Mouse (Mus musculus): Measurements from ENCODE around the gene Fgf11.

Fgf11 gene

DNA sequence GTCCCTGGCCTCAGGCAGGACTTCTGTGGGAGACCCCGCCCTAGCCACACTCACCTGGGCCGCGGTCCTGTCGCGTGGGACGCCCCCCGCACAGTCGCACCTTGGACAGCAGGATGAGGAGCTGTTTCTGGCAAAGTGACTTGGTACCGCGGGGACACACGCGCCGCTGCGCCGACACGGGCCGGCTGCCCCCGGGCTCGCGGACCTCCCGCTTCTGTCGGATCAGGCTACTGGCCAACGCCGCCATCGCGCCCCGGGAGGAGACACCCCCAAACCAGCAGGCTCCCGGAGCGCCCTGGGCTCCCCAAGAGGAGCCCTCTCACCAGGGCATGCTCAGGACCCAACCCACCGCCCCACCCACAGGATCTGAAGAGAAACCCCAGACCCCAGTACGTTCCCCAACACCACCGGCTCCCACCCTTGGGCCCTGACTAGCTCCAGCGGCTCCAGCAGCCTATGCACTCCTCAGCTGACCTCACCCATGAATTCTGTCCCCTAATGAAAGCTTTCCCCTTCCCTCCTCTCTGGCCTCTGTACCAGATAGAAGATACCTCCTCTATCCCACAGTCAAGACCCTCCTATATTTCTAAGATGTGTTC is at the start of gene Fgf11:
TSS of gene Fgf11 (minus strand) at position 479 of the 599 bp plus-strand sequence.
- DNase-seq: no peak

DNA sequence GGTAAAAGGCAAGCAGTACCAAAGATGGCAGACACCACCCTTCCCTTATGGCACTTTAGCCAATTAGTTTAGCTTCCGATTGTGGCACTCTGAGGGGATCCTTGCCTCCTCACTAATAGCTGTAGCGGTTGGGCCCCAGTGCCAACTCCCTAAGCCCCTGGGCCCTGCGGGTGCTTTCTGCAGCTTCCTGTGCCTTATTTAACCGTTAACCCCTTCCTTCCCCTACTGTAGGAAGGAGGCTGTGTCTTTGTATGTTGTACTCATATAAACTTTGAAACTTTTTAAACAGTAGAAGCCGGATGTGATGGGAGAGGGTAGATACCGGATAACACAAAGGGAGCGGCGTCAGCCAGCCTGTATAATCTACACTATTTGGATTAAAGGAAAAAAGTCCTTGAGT is 49.1 kb upstream of the Fgf11 start:
- no peak for DNase-seq

DNA sequence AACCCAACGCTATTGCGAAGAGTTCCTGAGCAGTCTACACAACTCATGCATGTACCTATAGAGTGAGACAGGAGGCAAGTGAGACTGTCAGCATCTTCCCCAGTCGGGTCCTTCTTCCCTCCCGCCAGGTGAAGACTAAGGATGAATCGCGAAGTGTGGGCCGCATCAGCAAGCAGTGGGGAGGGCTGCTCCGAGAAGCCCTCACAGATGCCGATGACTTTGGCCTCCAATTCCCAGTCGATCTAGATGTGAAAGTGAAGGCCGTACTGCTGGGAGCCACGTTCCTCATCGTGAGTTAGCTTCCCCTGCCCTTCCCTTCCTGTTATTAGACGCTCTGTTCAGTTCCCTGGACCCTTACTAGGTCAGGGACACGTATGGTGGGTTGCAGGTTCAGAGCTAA is 48.2 kb upstream of the Fgf11 start:
- DNase-seq: no peak

DNA sequence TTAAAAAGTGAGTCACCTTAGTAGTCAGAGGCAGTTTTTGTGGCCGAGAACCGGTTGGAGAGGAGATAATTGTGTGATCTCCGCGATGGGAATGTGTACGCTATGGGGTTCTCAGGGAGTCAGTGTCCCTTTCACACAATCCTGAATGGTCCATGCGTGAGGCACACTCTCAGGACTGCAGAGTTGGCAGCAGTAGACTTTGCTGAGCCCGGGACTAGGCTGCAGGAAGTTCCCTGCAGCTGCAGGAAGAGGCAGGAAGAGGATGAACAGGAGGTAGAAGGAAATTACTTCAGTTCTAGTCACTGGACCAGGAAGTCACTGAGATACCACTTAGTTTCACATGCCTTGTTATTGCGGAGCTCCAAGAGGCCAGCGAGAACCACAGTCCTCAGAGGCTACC is 47.5 kb upstream of the Fgf11 start:
- DNase-seq: no peak

DNA sequence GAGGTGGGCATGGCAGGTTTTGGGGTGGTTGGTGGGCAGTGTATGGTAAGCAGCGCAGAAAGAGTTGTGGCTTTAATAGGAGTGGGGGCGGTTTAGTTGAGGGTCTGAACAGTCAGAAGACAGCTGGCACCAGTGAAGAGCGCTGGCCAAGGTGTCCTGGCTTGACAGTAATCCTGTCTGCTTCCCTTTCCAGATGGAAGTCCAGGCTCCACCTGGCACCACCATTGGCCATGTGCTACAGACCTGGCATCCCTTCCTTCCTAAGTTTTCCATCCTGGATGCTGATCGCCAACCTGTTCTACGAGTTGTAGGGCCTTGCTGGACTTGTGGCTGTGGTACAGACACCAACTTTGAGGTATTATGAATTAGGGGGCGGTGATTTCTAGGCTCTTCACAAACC is 46.4 kb upstream of the Fgf11 start:
- no peak for DNase-seq

DNA sequence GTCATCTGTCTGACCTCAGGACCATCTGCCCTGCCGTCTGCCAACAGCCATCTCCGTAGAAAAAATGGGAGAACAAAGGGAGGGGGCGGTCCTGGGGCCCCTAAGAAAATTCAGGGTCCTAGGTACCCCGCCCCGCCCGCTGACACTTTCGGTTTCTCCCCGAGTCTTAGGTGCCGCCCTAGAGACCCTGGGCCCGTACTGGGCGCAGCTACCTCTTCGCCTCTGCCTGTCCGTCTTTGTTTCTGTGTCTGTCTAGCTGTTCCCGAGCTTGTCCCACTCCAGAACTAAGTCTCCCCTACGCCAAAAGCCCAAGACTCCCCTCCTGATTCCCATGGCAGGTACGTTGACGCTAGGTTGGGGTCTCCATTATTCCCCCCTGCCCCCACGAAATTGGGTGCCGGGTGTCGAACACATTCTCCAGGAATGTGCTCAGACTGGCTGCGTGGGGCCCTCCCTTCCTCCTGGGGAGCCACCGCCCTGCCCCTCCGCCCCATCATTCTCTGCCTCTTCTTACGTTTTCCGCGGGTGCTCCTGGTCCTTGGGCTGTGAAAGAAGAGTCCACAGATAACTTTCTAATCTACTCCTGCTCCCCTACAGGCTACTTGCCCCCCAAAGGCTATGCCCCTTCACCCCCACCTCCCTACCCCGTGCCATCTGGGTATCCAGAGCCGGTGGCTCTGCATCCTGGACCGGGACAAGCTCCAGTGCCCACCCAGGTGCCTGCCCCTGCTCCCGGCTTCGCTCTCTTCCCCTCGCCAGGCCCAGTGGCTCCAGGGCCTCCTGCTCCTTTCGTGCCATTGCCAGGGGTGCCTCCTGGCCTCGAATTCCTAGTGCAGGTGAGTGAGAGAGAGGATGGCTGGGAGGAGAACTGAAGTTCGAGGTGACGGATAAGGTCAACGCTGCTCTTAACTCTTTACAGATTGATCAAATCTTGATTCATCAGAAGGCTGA is 45.4 kb upstream of the Fgf11 start:
- peak; percentile 46 to 53 for DNase-seq

DNA sequence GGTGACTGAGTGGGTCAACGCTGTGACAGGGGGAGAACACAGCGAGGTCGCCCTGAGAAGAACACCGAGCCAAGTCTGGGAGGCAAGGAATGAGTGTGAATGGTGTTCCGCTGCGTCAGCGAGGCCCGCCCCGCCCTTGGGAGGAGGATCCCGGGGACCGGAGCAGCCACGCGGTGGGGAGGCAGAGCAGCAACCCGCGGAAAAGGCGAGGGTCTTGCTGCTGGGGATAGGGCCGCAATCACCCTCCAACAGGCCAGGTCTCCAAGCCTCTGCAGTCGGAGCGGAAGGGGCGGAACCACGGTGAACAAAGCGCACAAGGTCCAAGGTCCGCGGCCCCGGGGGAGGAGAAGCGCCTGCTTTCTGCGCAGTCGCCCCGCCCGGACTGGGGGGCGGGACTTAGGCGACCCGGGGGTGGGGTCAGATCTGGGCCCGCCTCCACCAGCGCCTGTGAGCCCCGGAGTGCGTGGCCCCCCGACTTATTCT is 44.6 kb upstream of the Fgf11 start, which contains the start of gene Plscr3:
TSS of gene Plscr3 (plus strand) at position 179 of the 483 bp plus-strand sequence.
- DNase-seq: peak; percentile 91 to 92

DNA sequence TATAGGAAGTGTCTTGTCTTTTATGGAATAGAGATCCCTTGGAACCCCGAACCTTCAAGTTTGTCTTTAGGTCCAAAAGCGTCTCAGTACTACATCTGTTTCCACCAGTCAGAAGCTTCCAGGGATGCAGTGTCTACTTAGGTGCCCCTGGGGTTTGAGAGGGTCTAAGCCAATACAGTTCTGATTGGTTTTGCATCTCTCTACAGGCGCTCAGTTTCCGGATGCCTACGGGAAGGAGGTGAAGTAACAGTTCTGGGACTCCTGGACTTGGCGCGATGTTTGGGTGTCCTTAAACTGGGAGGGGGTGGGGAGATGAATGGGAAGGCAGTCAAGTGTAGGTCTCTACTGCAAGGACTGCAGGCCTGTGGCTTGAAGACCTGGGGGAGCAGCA is 37.1 kb upstream of the Fgf11 start:
- DNase-seq: peak; percentile 27 to 48

DNA sequence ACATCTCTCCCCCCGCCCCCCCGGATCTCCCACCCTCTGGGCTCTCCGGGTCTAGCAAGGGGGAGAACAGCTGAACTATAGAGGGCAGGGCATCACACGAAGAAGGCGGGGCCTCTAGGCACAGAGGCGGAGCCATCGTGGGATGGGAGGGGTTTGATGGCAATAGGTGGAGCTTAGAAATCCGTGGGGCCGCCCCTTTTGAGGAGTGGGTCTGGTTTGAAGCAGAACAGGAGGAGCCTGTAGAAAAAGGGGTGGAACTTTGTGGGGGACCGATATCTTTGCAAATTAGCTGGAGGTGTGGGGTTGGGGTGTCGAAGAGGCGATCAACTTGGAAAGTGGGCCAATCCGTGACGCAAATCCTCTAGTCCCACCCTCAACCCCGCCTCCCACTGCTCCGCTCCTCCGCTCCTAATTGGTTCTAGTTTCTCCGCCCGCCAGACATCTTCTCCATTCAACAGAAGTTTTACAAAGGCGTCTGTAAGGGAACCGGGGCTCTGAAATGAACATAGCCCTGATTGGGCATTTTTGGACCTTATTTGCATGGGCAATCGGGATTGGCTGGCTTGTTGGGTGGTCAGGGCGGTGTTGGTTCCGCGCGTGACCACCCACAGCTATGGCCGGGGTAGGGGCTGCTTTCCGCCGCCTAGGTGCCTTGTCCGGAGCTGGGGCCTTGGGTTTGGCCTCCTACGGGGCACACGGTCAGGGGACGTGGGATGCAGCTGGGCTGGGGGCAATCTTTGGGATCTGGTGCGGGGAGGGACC is 36.5 kb upstream of the Fgf11 start, which contains the start of gene Tmem256:
TSS of gene Tmem256 (plus strand) at position 563 of the 762 bp plus-strand sequence.
- peak; percentile 97 to 98 for DNase-seq

DNA sequence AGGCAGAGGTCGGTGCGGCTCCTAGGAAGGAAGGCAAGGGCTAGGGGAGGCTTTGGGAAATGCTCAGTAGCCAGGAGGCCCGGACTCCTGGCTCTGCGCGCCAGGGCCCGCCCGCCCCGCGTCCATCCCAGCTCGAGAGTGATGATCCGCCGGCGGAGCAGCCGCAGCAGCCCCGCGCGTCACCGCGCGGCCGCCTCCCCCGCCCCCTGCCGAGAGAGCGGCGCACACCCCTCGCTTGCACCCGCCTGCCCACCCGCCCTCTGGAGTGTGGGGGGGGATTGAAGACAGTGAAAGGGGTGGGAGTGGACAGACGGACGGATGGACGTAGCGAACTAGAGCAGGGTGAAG is 35.9 kb upstream of the Fgf11 start, which contains the start of gene Nlgn2:
TSS of gene Nlgn2 (minus strand) at position 181 of the 348 bp plus-strand sequence.
- DNase-seq: no peak

DNA sequence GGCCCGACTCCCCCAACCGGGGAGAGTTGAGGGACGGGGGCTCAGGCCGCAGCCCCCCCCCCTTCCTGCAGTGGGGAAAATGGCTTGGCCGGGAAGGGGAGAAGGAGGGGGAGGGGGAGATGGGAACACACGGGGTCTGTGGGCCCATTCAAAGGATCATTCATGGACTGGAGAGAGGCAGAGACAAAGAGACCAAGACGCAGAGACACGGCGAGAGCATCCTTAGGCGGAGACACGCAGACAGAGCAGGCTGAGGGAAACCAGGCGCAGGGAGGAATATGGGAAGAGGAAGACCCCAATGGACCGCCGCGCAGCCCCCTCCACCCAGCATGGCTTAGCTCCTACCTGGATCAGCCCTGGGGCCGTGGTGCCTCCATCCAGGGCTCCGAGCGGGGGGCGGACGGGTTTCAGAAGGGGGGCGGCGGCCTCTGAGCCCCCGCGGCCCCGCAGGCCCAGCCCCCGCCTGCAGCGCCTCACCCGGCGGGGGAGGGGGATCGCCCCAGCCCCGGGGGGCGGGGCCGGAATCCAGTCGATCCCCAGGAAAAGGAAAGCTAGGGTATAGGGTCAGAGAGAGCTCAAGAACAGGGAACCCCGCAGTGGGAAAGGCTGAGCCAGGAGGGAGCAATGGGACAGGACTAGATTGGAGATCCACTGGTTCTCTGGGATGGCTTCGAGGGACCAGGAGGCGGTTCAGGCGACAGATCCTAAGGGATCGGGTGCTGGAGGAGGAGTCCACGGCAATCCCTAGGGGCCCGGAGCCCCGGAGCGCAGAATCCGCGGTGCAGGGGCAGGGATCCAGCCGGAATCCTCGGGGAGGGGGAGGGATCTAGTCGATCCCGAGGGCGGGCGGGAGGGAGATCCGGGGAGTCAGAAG is 35.3 kb upstream of the Fgf11 start:
- peak; percentile 29 to 44 for DNase-seq

DNA sequence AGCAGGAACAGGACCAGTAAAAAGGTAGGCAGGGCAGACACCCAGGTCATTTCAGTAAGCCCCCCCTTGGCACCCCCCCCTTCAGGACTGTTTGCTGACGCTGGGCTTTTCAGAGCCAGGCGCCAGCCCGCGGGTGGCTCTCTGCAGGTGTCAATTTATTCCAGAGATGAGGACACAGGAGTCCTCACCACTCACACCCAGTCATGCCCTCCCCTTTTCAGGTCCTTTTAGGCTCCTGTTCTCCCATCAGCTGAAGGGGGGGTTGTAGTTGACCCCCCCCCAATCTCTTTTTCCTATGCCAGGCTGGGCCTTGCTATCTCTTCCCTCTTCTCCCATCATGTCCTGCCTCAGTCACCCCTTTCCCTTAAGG is 34.3 kb upstream of the Fgf11 start:
- DNase-seq: no peak

DNA sequence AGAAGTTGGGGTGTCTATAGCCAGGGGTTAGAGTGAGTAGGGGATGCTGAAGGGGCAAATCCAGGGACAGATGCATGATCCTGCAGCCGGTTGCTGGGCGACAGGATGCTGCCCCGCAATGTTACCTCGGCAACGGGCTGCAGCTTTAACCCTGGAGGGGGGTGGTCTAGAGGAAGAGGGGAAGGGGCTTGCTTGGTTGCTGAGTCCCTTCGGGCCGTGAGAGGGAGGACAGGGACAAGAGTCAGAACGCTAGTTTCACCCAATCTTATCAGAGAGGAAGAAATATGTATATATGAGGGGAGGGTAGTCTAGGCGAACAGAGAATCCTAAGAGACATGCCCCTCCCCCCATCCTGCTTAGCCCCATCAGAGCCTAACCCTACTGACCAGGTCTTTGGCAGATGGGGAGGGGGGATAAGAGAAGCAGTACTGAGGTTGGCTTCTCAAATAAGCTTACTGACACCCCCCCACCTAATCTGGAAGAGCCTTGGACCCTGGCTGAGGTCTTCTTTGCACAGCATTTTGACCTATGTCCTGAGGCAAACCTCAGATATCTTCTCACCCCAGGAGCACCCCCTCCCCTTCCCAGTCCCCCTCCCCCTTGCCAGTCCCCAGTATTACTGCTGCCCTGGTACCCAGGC is 33.8 kb upstream of the Fgf11 start:
- no peak for DNase-seq

DNA sequence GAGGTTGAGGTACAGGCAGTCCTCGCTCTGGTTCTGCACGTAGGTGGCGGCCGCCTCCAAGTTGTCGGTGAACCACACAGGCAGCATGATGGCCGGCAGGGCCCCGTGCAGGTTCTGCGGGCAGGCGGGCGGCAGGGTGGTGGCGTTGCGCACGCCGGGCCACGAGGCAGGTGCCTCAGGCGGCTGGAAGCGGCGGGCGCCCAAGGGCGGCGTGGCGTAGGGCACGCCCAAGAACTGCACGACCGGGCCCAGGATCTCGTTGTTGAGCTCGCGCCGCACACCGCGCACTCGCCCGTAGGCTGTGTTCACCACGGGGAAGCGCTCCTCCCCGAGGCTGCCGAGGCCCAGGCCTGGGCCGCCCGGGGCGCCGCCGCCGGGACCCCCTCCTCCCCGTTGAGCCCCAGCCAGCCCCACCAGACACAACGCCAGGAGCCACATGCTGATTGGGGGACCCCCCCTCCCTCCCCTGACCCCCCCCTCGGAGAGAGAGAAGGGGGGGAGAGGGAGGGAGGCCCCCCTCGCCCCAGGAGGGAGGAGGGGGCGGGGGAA is 32.4 kb upstream of the Fgf11 start:
- DNase-seq: peak; percentile 27 to 47

DNA sequence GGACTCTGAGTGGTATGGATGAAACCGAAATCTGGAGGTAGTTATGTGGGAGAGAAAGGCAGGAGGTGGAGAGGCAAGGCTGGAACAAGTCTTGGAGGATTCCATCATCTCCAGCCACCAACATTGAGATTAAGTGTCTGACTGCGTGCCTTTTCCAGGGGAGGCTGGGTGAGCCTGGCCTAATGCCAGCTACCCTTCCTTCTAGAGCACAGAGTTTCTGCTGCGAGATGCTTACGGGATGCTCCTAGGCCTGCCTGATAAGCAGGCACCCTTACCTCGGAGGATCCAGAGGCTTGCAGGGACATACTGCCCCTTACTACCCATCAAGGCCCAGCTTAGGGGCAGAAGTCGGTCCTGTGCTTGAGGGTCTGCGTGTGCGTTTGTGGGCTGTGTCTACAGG is 31.9 kb upstream of the Fgf11 start:
- no peak for DNase-seq

DNA sequence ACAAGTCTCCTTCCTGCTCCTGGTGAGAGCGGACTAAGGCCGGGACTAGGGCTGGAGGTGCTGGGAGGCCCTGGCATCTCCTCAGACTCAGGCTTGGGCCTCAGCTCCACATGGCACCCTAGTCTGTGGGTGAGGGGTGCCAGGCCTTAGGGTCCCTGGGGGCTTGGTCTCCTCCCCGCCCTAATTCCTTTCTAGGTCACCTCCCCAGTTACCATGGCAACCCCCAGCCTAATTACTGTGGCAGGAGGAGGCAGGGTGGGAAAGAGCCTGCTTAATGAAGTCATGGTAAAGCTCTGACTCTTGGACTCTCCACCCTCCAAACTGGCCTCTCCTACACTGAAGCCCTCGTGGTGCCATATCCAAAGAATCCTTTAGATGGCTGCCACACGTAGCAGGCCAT is 27.2 kb upstream of the Fgf11 start:
- no peak for DNase-seq

DNA sequence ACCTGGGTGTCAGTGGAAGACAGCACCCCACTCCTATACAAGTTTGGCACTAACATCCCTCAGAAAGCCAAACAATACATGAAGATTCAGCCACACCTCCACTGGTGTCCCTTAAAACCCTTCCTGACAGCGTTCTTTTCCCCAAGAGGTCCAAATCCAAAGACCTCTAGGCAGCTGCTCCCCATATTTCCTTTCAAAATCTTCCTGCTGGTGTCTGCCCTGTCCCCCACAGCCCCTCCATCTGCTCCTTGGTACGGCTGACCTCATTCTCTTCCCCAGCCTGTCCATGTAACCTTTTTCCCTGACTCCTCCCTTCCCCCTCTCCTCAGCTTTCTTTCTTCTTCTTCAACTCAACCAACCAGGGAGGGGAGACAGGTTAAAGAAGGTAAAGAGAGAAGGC is 21.8 kb upstream of the Fgf11 start:
- no peak for DNase-seq

DNA sequence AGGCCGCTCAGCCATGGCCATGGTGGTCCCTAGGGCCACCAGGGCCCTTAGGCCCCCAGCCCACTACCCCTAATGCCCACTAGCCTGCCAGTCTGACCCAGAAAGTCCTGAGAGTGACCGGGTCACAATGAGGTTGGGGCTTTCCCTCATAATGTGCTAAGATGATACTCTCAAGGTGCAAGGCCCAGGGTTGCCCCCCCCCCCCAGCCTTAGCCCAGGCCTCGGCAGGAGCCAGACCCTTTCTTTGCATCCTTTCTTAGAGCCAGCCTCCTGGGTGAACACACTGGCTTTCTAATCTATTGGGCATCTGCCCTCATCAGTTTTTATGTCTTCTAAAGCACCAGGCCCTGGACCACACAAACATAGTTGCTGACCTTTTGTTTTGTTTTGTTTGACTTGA is 20.4 kb upstream of the Fgf11 start, which contains the start of gene Spem1:
TSS of gene Spem1 (minus strand) at position 101 of the 400 bp plus-strand sequence.
- DNase-seq: no peak

DNA sequence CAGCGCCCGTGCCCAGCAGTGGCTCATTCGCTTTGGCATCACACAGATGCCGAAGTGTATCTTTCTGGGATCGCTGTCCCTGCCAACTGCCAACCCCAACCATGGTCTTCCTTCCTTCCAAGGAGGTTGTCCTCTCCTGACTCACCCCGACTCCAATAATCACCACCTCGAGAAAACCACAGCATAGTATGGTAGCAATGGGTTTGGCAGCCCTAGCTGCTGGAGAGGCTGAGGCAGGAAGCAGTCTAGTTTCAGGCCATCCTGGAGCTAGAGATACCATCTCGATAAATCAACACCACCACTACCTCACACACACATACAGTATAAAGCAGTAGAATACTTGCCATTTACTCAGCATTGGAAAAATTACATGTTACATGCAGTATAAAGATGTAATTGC is 17.2 kb upstream of the Fgf11 start:
- no peak for DNase-seq

DNA sequence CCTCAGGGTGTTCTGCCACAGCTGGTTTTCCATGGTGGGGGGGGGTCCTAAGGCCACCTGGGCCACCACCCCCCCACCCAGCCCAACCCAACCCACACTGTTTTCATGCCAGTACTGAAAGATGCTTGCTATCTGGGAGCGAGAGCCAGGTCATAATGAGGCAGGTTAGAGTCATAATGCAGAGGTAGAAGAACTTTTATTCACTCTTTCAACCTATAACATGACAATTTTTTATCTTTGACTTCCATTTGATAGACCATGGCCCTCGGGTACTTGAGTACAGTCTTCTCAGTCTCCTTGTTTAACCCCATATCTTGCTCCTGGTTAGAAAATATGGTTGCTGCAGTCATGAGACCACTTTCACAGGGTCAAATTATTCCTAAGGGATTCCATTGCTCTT is 16.7 kb upstream of the Fgf11 start, which contains the start of gene Spem2:
TSS of gene Spem2 (minus strand) at position 101 of the 400 bp plus-strand sequence.
- no peak for DNase-seq

DNA sequence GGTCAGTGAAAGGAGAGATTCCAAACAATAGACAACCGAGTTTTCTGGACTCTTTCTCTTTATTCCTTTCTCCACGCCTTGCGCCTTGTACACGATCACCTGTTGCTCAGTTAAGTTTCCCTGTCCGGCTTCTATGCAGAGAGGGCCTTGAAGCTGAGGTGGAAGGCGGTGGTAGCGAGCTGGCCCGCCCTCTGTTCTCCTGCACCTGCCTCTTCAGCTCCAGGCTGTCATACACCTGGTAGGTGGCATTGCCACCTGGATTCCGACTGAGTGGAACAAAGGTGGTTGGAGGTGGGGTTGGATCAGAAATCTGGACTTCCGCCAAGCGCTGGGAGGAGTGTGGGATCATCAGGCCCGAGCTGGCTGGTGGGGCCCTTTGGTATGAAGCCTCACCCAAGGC is 14.9 kb upstream of the Fgf11 start:
- DNase-seq: no peak

Data from lung, adult 18-20 months (tissue).